Comparison of ENCODE assay signal across 8 mouse cellular contexts in genomic region chr7:34390111-34390833, GRCm38 (mm10). TPM values are rescaled to one million over a fixed set of nuclear protein-coding genes. Genes with fewer than 3 reads are reported as not detected.
DNase-seq lines count a peak whose midpoint lies in the region; ATAC-seq and TF ChIP-seq lines count a peak whose summit lies in the region.

No protein-coding gene starts in this region.

- DNase-seq in lung, adult 2 months, result no peak
- DNase-seq in lung, adult 18-20 months, result no peak
- DNase-seq in cerebellum, postnatal 10 days, result peak; percentile 31 to 47
- DNase-seq in gastrocnemius, postnatal 14 days, result peak; percentile 41
- no peak for DNase-seq in left cerebral cortex, adult 18-20 months (ENCODE audit: low spot score in 2 of 2)
- DNase-seq in right cerebral cortex, postnatal 10 days (ENCODE audit: low spot score in 2 of 2), result no peak

- H3K9ac ChIP-seq in limb, embryonic 12.5 days (replicated peaks), result peak overlapping the region; percentile 96
- peak overlapping the region; percentile 99 for H3K9ac ChIP-seq in stomach, embryonic 14.5 days (replicated peaks; ENCODE audit: low read depth, low read length)

- H3K27me3 ChIP-seq in limb, embryonic 12.5 days, result no peaks in the 10 kb centered on the region
- no peaks in the 10 kb centered on the region for H3K27me3 ChIP-seq in stomach, embryonic 14.5 days (ENCODE audit: control insufficient read depth, insufficient read depth, low read length)

- H3K4me3 ChIP-seq in lung, adult 2 months (replicated peaks; ENCODE audit: extremely low read depth, low read depth, low read length), result peak overlapping the region; percentile 87
- H3K4me3 ChIP-seq in limb, embryonic 12.5 days (replicated peaks), result peak overlapping the region; percentile 79
- H3K4me3 ChIP-seq in stomach, embryonic 14.5 days (ENCODE audit: low read depth, low read length), result peak overlapping the region; percentile 92

- no peaks in the 10 kb centered on the region for H3K9me3 ChIP-seq in limb, embryonic 12.5 days
- H3K9me3 ChIP-seq in stomach, embryonic 14.5 days (ENCODE audit: control insufficient read depth, low read depth, low read length), result no peaks in the 10 kb centered on the region

- peak overlapping the region; percentile 92 for H3K4me2 ChIP-seq in limb, embryonic 12.5 days
- peak overlapping the region; percentile 89 for H3K4me2 ChIP-seq in stomach, embryonic 14.5 days (replicated peaks; ENCODE audit: low read depth, low read length)

- H3K27ac ChIP-seq in limb, embryonic 12.5 days, result peak overlapping the region; percentile 99
- peak overlapping the region; percentile 99 for H3K27ac ChIP-seq in stomach, embryonic 14.5 days (ENCODE audit: low read length)

- no peaks in the 10 kb centered on the region for H3K36me3 ChIP-seq in limb, embryonic 12.5 days
- H3K36me3 ChIP-seq in stomach, embryonic 14.5 days (ENCODE audit: control insufficient read depth, insufficient read depth, low read length), result no peaks in the 10 kb centered on the region; the same call in 1 of the 2 replicates

- no peak for TF ChIP-seq POLR2A in lung, adult 2 months (IDR thresholded peaks at IDR 0.05; ENCODE audit: borderline replicate concordance, extremely low read depth, low read depth, low read length)

- intact Hi-C loops in gastrocnemius, postnatal 14 days (cut with DNase I; ENCODE audit: low total_unique reads), result no loop called here

- 4% methylated on average over 18 of the region's 18 CpGs for WGBS in lung, adult 2 months
- 11% methylated on average over 18 of the region's 18 CpGs for WGBS in limb, embryonic 12.5 days
- WGBS in stomach, embryonic 14.5 days, result 4% methylated on average over 18 of the region's 18 CpGs

- ATAC-seq in limb, embryonic 12.5 days (ENCODE audit: insufficient number of reproducible peaks, insufficient read depth, low FRiP score, low TSS enrichment, low read depth), result no peak
- no peak for ATAC-seq in stomach, embryonic 14.5 days (ENCODE audit: insufficient number of reproducible peaks, insufficient read depth, low FRiP score, low read depth)

- no peak for TF ChIP-seq CTCF in lung, adult 2 months (IDR thresholded peaks at IDR 0.05; ENCODE audit: insufficient read depth, low read length)

- H3K4me1 ChIP-seq in lung, adult 2 months (ENCODE audit: control insufficient read depth, insufficient read depth, low read length), result peaks cover 17% of the 10 kb centered on the region
- peaks cover 28% of the 10 kb centered on the region for H3K4me1 ChIP-seq in limb, embryonic 12.5 days (replicated peaks)
- H3K4me1 ChIP-seq in stomach, embryonic 14.5 days (ENCODE audit: control insufficient read depth, insufficient read depth, low read length), result peaks cover 17% of the 10 kb centered on the region

RNA-seq across cellular contexts. Expression of gene Lsm14a, which starts 2.8 kb away (rescaled TPM):
- 48.3 and 72.9 TPM in 2 replicates for polyA plus RNA-seq in lung, adult 2 months (2012; rRNA removed)
- total RNA-seq in gastrocnemius, postnatal 14 days (2021), result 10 to 100 TPM; 62.0 to 67.8 TPM
- polyA plus RNA-seq in limb, embryonic 12.5 days (2016; fragmentation: Nextera tagmentation; extraction: Ambion mirVana), result 116 and 124 TPM in 2 replicates
- polyA plus RNA-seq in stomach, embryonic 14.5 days (2014; fragmentation: Nextera tagmentation; extraction: Ambion mirVana), result 53.8 and 58.6 TPM in 2 replicates
- total RNA-seq in left cerebral cortex, adult 18-20 months (2021), result 10 to 100 TPM; 82.1 to 94.8 TPM

Comparison
In these comparisons a context has a peak if more than half of its experiments do, and no peak if none do; other contexts are left out.
1. DNase-seq: peak in cerebellum, postnatal 10 days (2 of 2) and gastrocnemius, postnatal 14 days (single experiment); none in lung, adult 2 months (single experiment), lung, adult 18-20 months (0 of 2), left cerebral cortex, adult 18-20 months (0 of 2) and right cerebral cortex, postnatal 10 days (0 of 2).
2. Peak in every context shown above with its lines, with median percentiles within 50 percentile points of each other: H3K4me3 ChIP-seq.